Mouse (Mus musculus): ENCODE data around the gene Herpud1. TPM values are rescaled to one million over a fixed set of nuclear protein-coding genes. Genes with fewer than 3 reads are reported as not detected.

Gene Herpud1
- polyA plus RNA-seq, 1 experiment from 2014 or later, result 105 TPM

Other genes starting within 250 kb of the Herpud1 start
- gene Mt4, start 249.2 kb upstream of the Herpud1 start, polyA plus RNA-seq (2014; fragmentation: Nextera tagmentation; extraction: Ambion mirVana), result not detected in 2 replicates
- 78.6 and 88.7 TPM in 2 replicates for gene Mt3, start 233.8 kb upstream of the Herpud1 start, polyA plus RNA-seq (2014; fragmentation: Nextera tagmentation; extraction: Ambion mirVana)
- gene Mt2, start 213.8 kb upstream of the Herpud1 start, polyA plus RNA-seq (2014; fragmentation: Nextera tagmentation; extraction: Ambion mirVana), result 37.5 and 38.6 TPM in 2 replicates
- gene Mt1, start 207.4 kb upstream of the Herpud1 start, polyA plus RNA-seq (2014; fragmentation: Nextera tagmentation; extraction: Ambion mirVana), result 438 and 453 TPM in 2 replicates
- 56.9 and 59.4 TPM in 2 replicates for gene Nup93, start 171.9 kb upstream of the Herpud1 start, polyA plus RNA-seq (2014; fragmentation: Nextera tagmentation; extraction: Ambion mirVana)
- gene Slc12a3, start 57.2 kb upstream of the Herpud1 start, polyA plus RNA-seq (2014; fragmentation: Nextera tagmentation; extraction: Ambion mirVana), result not detected in 2 replicates
- gene Nlrc5, start 47.9 kb downstream of the Herpud1 start, polyA plus RNA-seq (2014; fragmentation: Nextera tagmentation; extraction: Ambion mirVana), result 0.19 and 0.35 TPM in 2 replicates
- gene Cpne2, start 146.6 kb downstream of the Herpud1 start, polyA plus RNA-seq (2014; fragmentation: Nextera tagmentation; extraction: Ambion mirVana), result 6.7 and 6.8 TPM in 2 replicates
- 20.1 and 22.6 TPM in 2 replicates for gene Rspry1, start 215.5 kb downstream of the Herpud1 start, polyA plus RNA-seq (2014; fragmentation: Nextera tagmentation; extraction: Ambion mirVana)
- gene Fam192a, start 215.6 kb downstream of the Herpud1 start, polyA plus RNA-seq (2014; fragmentation: Nextera tagmentation; extraction: Ambion mirVana), result 32.5 and 38.6 TPM in 2 replicates